Mouse (Mus musculus): ENCODE results near the gene Hist1h2af.
"Not testable (repeated sequence)": the region's sequence is repeated elsewhere in the genome, so short reads cannot be mapped to it uniquely, and the experiment has no call there.

The Hist1h2af gene

DNA sequence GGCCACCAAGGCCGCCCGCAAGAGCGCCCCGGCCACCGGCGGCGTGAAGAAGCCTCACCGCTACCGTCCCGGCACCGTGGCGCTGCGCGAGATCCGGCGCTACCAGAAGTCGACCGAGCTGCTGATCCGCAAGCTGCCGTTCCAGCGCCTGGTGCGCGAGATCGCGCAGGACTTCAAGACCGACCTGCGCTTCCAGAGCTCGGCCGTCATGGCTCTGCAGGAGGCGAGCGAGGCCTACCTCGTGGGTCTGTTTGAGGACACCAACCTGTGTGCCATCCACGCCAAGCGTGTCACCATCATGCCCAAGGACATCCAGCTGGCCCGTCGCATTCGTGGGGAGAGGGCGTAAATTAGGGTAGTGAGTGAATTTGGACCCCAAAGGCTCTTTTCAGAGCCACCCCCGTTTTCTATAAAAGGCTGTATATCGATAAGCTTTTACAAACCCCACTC, 42.2 kb downstream of the Hist1h2af start:
- DNase-seq (ENCODE audit: low spot score in 2 of 2): not testable (repeated sequence)

DNA sequence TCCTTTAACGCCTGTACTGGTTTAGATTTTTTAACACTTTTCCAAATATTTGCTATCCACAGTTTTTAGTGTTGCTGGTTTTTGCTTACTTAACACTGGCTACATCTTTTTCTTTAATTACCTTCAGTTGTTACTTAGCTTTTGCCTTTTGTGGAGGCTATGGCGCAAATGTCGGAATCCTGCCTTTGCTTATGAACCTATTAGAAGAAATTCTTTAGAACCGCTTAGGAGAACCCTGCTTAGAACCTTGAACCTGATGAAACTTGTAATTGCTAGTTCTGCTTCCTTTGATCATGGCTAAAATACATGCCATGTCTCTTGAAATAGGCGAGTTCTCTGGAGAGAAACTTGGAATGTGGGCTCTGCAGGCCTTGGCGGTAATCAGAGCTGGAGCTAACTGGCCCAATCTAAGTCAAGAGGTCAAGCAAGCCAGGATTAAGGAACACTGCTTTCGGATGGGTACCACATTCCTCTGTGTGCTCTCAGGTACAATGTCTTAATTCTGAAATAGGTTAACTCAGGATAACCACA, 42.7 kb downstream of the Hist1h2af start:
- DNase-seq (ENCODE audit: low spot score in 2 of 2): no peak

DNA sequence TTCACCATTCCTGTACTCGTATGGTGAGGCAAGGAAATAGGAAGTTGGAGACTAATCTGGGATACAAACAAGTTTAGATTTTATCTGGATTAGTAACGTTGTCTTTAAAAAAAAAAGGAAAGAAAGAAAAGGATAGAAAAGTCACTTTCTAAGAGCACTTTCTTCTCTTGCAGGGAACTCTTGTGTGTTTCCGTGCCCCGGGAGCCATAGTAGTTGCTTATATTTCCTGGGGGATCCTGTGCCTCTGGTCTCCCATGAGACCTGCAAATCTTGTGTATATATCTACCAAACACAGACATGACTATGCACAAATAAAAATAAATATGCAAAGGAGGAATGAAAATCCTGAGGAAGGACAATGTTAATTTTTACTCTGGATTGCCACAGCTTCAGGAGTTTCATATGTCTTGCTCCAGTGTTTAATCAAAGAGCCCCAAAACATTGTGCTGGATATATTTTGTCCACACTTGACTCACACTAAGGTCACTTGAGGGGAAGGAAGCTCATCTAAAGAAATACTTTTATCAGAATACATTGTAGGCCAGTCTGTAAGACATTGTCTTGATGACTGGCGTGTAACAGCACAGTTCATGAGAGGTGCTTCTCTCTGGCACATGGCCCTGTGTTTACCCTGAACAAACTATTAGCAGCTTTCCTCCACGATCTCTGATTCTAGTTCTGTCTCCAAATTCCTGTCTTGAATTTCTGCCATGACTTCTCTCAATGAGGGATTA, 43.4 kb downstream of the Hist1h2af start:
- DNase-seq (ENCODE audit: low spot score in 2 of 2): no peak

DNA sequence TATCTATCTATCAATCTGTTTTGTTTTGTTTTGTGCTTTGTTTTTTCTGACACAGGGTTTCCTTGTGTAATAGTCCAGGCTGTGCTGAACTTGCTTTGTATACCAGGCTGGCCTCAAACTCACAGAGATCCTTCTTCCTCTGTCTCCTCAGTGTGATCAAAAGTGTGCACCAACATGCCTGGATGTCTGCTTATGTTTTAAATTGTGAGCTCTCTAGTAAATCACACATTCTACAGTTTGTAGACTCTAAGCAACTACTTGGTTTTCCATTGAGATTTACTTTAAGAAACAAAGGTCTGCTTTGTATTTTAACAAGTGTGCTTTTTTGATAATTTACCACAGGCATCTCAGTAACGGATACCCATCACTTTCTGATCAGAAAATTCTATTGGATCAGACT, 44.1 kb downstream of the Hist1h2af start:
- DNase-seq (ENCODE audit: low spot score in 2 of 2): no peak

DNA sequence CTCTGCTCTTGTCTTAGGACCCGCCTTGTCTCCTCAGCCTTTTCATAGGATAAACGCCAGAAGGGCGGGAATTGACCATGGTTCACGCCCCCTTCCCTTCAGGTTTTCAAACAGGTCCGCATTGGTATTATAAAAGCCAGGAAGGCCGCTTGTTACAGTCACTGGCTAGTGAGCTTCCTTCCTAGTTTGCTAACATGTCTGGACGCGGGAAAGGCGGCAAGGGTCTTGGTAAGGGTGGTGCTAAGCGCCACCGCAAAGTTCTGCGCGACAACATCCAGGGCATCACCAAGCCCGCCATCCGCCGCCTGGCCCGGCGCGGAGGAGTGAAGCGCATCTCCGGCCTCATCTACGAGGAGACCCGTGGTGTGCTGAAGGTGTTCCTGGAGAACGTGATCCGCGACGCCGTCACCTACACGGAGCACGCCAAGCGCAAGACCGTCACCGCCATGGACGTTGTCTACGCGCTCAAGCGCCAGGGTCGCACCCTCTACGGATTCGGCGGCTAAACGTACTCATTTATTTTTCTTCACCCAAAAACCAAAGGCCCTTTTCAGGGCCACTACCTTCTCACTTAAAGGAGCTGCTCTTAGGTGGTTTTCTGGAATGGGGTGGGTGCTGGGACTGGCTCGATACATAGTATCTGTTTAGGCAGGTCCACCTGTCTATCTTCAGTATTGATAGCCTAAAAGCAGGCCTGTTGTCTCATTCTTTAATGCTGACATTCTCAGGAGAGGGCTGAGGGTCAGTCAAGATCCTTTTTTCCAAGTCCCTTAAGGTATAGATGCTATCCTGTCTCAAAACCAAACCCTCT, 47.9 kb downstream of the Hist1h2af start, which contains the start of gene Hist1h4d:
TSS of gene Hist1h4d (plus strand) at position 191 of the 811 bp plus-strand sequence.
- DNase-seq (ENCODE audit: low spot score in 2 of 2): peak; percentile 89 to 96

DNA sequence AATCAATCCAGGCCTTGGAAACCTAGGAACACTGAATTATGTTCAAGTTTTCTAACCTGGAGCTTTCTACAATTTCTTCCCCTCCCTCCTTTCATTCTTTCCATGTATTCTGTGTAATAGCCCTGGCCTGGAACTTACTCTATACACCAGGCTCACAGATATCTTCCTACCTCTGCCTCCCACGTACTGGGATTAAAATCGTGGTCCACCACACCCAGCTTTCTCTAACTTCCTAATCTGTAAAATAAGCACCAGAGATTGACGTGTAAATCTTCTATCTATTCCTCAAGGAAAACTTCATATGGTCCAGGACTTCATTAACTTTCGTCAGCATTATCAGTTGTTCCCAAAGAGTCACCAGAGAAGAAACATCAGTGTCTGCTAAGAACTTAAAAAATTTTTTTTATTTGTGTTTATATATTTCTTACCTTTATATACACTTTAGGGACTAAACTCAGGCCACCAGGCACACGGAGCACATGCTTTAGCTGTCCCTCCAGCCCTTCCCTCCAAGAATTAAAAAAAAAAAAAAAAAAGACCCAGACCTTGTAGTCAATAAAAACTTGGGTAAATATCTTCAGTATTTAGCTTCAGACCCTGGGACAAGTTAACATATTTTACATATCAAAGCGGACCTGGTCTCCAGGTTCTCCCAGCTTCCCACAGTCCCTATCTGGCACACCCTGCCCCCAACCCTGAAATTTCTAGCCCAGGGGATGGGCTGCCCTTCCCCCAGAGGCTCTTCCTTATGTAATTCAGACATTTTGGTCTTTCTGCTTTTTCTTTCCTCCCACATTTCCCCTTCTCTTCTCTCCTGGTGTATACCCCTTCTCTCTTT, 48.7 kb downstream of the Hist1h2af start:
- no peak for DNase-seq (ENCODE audit: low spot score in 2 of 2)

DNA sequence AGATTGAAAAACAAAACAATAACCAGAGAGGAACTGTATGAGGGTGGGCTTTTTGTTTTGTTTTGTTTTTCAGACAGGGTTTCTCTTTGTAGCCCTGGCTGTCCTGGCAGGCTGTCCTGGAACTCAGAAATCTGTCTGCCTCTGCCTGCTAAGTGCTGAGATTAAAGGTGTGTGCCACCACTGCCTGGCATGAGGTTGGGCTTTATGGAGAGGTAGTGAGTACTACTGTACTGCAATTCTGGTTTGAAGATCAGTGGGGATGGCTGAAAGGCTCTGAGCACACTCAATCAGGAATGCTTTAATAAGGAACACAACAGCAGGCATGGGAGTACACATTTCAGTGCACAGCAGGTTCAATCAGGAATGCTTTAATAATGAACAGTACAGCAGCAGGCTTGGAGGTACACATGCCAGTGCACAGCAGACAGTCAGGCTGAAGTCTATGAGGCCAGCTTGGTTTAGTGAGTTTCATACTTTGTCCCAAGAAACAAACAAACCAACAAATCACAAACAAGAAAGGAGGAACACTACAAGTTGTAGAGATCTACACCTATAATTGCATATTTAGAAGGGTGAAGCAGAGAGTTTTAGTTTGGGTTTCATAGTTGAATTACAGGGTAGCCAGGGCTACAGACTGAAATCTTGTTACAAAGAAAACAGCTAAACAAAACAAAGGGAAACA, 49.8 kb downstream of the Hist1h2af start:
- no peak for DNase-seq (ENCODE audit: low spot score in 2 of 2)
